Mouse (Mus musculus) neutrophil, adult 83 days (primary cell): ENCODE results near the gene Acox2. TPM values are rescaled to one million over a fixed set of nuclear protein-coding genes. Genes with fewer than 3 reads are reported as not detected.

Source experiments
- total RNA-seq, 2 experiments: library from RNA; stranded (reverse); gene quantifications; one replicate each; pipeline ENCODE4 v1.2.4; 2023

The Acox2 gene
- under 1 TPM; 0.71 to 0.77 TPM for total RNA-seq

GRCm38 (mm10) chr14:8259166-8259565 lies at the start of gene Acox2:
TSS of gene Acox2 (minus strand) at chr14:8259353.

DNA sequence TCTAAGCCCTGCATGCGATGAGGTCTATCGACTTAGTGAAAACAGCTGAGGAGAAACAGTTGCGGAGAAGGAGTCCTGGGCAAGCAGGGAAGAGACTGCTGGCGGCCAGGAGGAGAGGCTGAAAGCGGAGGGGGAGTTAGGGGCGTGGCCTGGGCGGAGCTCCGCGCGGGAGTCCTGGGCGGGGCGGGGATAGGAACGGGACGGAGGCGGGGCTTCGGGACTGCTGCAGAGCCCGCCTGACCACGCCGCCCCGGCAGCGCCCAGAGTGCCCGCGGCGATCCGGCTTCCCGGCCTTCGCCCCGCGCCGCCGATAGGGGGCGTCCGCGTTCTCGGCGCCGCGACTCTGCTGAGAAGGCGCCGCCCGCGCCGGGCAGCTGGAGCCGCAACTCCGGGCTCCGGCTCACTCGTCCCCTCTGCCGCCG lies 45.3 kb downstream of the Acox2 start, which contains the start of gene Kctd6:
Gene Kctd6, plus strand, starts transcription at position 338 of the 422 bp plus-strand sequence.

Other genes with a start within 250 kb of the Acox2 start
- 10 to 100 TPM in 1 of 2 experiments, 1 to 10 TPM in 1; 6.3 to 10.4 TPM for gene Rpp14, start 179.0 kb downstream of the Acox2 start, total RNA-seq
- gene Pxk, start 161.1 kb downstream of the Acox2 start, total RNA-seq: 10 to 100 TPM; 47.6 to 54.0 TPM
- 10 to 100 TPM; 76.0 to 76.6 TPM for gene Pdhb, start 86.3 kb downstream of the Acox2 start, total RNA-seq
- gene Kctd6, start 45.2 kb downstream of the Acox2 start, total RNA-seq: 1 to 10 TPM; 5.6 to 6.5 TPM
- gene Fam107a, start 58.7 kb upstream of the Acox2 start, total RNA-seq: not detected
- not detected for gene Oit1, start 119.4 kb upstream of the Acox2 start, total RNA-seq